In the genomic region with DNA sequence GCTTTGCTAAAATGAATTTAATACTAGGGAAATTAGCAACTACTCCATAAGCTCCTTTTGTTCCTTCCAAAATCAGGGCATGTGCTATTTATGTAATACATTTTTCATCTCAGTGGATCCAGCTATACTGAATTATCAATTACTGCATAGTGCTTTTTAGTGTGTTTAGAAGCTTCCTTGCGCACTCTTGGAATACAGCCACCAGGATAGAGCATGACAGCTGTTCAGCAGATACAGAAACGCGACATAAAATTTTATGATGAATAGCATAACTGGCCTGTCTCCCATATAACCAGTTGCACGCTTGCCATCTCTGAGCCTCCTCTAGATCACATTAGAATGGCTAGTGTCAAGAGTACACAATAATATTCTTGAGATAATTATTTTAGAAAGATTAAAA, we compare ENCODE assay signal across 16 mouse cellular contexts.
DNase-seq lines count a peak whose midpoint lies in the region; ATAC-seq lines count a peak whose summit lies in the region.
"Had no signal": no experiment of that assay in that cellular context is flagged by ENCODE, and none has a peak within 500 bp of the region (broad histone marks: within the 10 kb centered on the region; RNA-seq: fewer than 3 reads in every experiment).

No protein-coding gene starts in this region.

- H3K36me3 ChIP-seq in forebrain, embryonic 16.5 days (ENCODE audit: control insufficient read depth, insufficient read depth), result no peaks in the 10 kb centered on the region
- H3K36me3 ChIP-seq in forebrain, embryonic 10.5 days (replicated peaks), result no peaks in the 10 kb centered on the region
- H3K36me3 ChIP-seq: heart, embryonic 13.5 days; liver, embryonic 12.5 days; neural tube, embryonic 12.5 days had no signal

- H3K27ac ChIP-seq in forebrain, embryonic 16.5 days (ENCODE audit: low read length), result no peak overlapping the region
- H3K27ac ChIP-seq in forebrain, embryonic 10.5 days, result no peak overlapping the region
- H3K27ac ChIP-seq: heart, embryonic 13.5 days; liver, embryonic 12.5 days; neural tube, embryonic 12.5 days had no signal

- H3K27me3 ChIP-seq in forebrain, embryonic 16.5 days (replicated peaks; ENCODE audit: control insufficient read depth, insufficient read depth, low read length), result no peaks in the 10 kb centered on the region
- no peaks in the 10 kb centered on the region for H3K27me3 ChIP-seq in forebrain, embryonic 10.5 days (ENCODE audit: poor library complexity, severe bottlenecking)
- H3K27me3 ChIP-seq: heart, embryonic 13.5 days; liver, embryonic 12.5 days; megakaryocyte, embryonic 14.5 days; neural tube, embryonic 12.5 days; Patski had no signal

- intact Hi-C loops in left cerebral cortex, postnatal 10 days (cut with DNase I), result no loop called here

- no peak overlapping the region for H3K9ac ChIP-seq in forebrain, embryonic 16.5 days (replicated peaks; ENCODE audit: low read depth, low read length)
- H3K9ac ChIP-seq: heart, embryonic 13.5 days; liver, embryonic 12.5 days; neural tube, embryonic 12.5 days had no signal

- no peak overlapping the region for H3K4me3 ChIP-seq in forebrain, embryonic 16.5 days (replicated peaks; ENCODE audit: low read length)
- H3K4me3 ChIP-seq in forebrain, embryonic 10.5 days, result no peak overlapping the region
- H3K4me3 ChIP-seq: heart, embryonic 13.5 days; liver, embryonic 12.5 days; megakaryocyte, embryonic 14.5 days; neural tube, embryonic 12.5 days had no signal

- no peaks in the 10 kb centered on the region for H3K4me1 ChIP-seq in forebrain, embryonic 16.5 days (replicated peaks; ENCODE audit: control insufficient read depth, insufficient read depth, low read length)
- H3K4me1 ChIP-seq in forebrain, embryonic 10.5 days, result no peaks in the 10 kb centered on the region
- H3K4me1 ChIP-seq: heart, embryonic 13.5 days; liver, embryonic 12.5 days; megakaryocyte, embryonic 14.5 days; neural tube, embryonic 12.5 days had no signal

- 67% methylated on average over 4 of the region's 4 CpGs for WGBS in forebrain, embryonic 16.5 days
- 89% methylated on average over 4 of the region's 4 CpGs for WGBS in forebrain, embryonic 10.5 days

- DNase-seq in forebrain, embryonic 10.5 days (ENCODE audit: extremely low spot score, low spot score), result no peak
- DNase-seq in left cerebral cortex, postnatal 10 days (ENCODE audit: extremely low spot score in 1 of 2, low spot score in 2 of 2), result peak; percentile 13 to 17
- no peak for DNase-seq in left cerebral cortex, adult 11 months (ENCODE audit: low spot score)
- peak; percentile 36 to 42 for DNase-seq in right cerebral cortex, postnatal 10 days (ENCODE audit: low spot score in 2 of 2)
- no peak for DNase-seq in right cerebral cortex, postnatal 4 days
- DNase-seq in urinary bladder, postnatal 25 days (ENCODE audit: low spot score), result no peak
- DNase-seq in lung, postnatal 36 days, result no peak
- DNase-seq: B cell, adult 2 months; cerebellum, adult 18-20 months; heart, postnatal 4 days had no signal

- peak; percentile 57; the same call in 1 of the 2 replicates for ATAC-seq in forebrain, embryonic 16.5 days
- ATAC-seq: liver, embryonic 12.5 days; Patski had no signal

- no peak overlapping the region for H3K4me2 ChIP-seq in forebrain, embryonic 16.5 days (ENCODE audit: low read length)
- H3K4me2 ChIP-seq: heart, embryonic 13.5 days; liver, embryonic 12.5 days; neural tube, embryonic 12.5 days had no signal

- no peaks in the 10 kb centered on the region for H3K9me3 ChIP-seq in forebrain, embryonic 16.5 days (ENCODE audit: control insufficient read depth, low read length)
- H3K9me3 ChIP-seq in forebrain, embryonic 10.5 days, result no peaks in the 10 kb centered on the region
- H3K9me3 ChIP-seq: liver, embryonic 12.5 days; megakaryocyte, embryonic 14.5 days; neural tube, embryonic 12.5 days had no signal

Comparison
In these comparisons a context has a peak if more than half of its experiments do, and no peak if none do; other contexts are left out.
1. DNase-seq: peak in left cerebral cortex, postnatal 10 days (2 of 2) and right cerebral cortex, postnatal 10 days (2 of 2); none in forebrain, embryonic 10.5 days (single experiment), left cerebral cortex, adult 11 months (single experiment), right cerebral cortex, postnatal 4 days (single experiment), urinary bladder, postnatal 25 days (single experiment) and lung, postnatal 36 days (single experiment).